Mouse (Mus musculus) embryonic fibroblast, embryonic 13.5 days (primary cell): ENCODE data around the gene Cbfb.
A peak's percentile ranks its signal among the peaks of the same experiment; 100 is the strongest.

ENCODE experiments used
- CTCF ChIP-seq: IDR thresholded peaks from 2 replicates; pipeline ENCODE4 v1.5.1; 2011; ENCODE audit warnings: mild to moderate bottlenecking, control low read depth, low read length, moderate library complexity, borderline replicate concordance; ENCODE audit not compliant: insufficient read depth
- POLR2A ChIP-seq: IDR thresholded peaks from 2 replicates; pipeline ENCODE4 v1.6.1; 2011; ENCODE audit warnings: low read depth, mild to moderate bottlenecking, control low read depth, low read length, moderate library complexity

DNA sequence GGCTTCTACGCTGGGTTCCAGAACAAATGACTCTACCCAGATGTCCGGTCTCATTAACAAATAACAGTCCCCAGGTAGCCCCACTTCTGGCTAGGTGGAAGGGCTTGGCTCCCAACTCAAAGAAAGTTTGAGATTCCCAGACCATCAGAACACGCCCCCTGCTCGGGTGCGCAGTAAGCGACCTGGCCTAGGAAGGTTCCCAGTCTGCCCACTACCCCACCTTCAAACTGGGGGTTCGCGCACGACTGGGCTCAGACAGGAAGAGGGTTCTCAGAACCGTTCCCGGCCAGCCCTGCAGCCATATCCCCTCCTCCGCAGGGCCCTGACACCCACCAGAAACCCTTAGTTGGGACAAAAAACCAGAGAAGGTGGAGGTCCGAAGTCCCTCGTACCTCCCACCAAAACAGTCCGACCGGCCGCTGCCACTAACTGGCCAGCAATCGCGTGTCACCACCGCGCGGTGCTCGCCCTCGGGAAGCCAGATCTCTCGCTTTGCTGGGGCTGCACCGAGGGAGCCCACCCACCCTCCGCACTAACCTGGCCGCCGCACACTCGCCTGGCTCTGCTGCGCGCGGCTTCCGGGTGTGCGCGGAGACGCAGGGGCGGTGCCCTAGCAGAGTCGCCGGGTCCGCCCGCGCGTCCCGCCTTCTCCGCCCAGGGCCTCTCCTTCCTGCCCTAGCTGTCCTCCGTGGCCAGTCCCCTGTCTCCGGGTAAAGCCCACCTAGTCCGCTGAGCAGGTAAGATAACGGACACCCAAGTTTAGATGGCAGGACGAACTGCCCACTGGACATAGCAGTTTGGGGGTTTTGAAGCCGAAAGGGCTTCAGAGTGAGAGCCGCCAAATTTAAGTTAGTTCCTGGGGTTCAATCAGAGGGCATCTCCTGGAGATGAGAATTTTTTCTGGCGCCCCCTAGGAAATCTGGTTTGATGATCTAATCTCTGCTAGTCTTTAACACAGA is 93.8 kb downstream of the Cbfb start, which contains the start of the genes Tradd and Fbxl8:
- no peak for TF ChIP-seq CTCF
- peak; percentile 83 for TF ChIP-seq POLR2A
